Mouse (Mus musculus) layer of hippocampus, postnatal 14 days (tissue): Measurements from ENCODE around the gene Tmcc1. TPM values are rescaled to one million over a fixed set of nuclear protein-coding genes. Genes with fewer than 3 reads are reported as not detected.
"Not testable (repeated sequence)": the region's sequence is repeated elsewhere in the genome, so short reads cannot be mapped to it uniquely, and the experiment has no call there.

Experiments
- DNase-seq, 2 experiments: peaks; one replicate each; pipeline ENCODE4 v3.0.0; 2021 to 2022; ENCODE audit warnings: low spot score in 2 of 2, mixed read lengths in 1 of 2
- total RNA-seq, 2 experiments: library from RNA; stranded (reverse); gene quantifications; 2 replicates each; pipeline ENCODE4 v1.2.3; 2021

Tmcc1 gene
- total RNA-seq, 2 experiments from 2014 or later, result 69.8 to 78.5 TPM

DNA sequence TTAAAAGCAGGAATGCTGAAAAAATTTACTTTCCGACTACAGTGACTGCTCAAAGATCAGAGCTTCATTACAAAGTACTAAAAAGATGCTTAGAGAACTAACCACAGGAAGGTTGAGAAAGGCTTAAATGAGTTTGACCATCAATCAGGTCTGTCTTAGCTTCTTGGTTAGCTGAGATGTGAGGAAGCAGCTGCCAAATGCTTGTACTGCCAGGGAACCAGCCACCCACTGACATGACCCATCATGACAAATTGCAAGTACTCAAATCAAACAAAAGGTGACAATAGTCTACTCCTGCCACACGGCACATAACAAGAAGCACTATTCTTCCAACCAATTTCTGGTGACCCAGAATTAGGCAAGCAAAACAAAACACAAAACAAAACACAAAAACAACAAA lies 111.9 kb downstream of the Tmcc1 start:
- no peak for DNase-seq

DNA sequence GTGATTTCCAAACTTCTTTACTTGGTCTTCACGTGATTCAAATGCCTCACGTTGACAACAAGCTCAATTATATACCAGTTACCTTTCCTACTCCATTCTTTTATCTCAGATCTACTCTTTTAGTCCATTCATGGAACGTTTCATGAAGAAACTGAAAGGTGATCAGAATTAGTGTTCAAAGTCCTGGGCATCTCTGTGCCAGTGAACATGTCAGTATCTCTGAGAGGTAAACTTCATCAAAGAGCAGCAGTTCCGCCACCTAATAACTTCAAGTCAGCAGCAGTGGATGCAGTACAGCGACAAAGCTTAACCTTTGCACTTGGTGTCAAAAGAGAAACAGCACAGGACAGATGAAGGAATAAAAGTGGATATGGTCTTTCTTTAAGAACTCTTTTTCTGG lies 112.5 kb downstream of the Tmcc1 start:
- DNase-seq, result no peak

GRCm38 (mm10) chr6:116077608-116078007 lies 115.7 kb downstream of the Tmcc1 start:
- no peak for DNase-seq

GRCm38 (mm10) chr6:116074892-116075291 lies 118.4 kb downstream of the Tmcc1 start:
- no peak for DNase-seq

DNA sequence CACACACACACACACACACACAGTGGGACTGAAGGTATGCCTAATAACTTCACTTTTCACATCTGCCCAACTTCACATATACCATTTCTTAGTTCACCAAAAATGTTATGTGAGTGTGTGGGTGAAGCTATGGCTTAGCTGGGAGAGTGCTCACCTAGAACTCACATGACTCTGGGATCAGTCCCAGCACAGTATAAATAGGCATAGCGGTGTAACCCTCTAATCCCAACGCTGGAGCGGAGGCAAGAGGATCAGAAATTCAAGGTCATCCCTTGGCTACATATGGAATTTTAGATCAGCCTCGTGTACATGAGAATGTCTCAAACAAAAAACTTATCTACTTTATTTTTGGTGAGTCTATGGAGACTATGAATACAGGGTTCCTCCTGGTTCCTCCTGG lies 119.7 kb downstream of the Tmcc1 start:
- DNase-seq, result no peak

GRCm38 (mm10) chr6:116072746-116073261 lies 120.5 kb downstream of the Tmcc1 start:
- no peak for DNase-seq

GRCm38 (mm10) chr6:116072221-116072745 lies 121.0 kb downstream of the Tmcc1 start:
- DNase-seq, result no peak

DNA sequence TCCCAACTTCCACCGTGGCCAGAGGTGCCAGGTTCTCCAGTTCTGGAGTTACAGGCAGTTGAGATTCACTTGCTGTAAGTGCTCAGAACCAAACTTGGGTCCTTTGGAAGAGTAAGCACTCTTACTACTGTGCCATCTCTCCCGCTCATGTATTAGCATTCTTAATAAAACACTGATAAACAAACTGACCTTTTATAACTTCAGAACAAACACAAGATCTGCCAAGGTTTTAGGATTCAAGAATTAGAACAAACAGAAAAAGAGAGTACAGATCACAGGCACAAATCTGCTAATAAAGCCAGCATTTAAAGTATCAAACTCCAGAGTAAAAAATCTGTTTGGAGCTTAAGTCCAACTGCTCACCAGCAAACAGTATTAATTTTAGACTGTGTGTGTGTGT lies 121.5 kb downstream of the Tmcc1 start:
- DNase-seq, result no peak

DNA sequence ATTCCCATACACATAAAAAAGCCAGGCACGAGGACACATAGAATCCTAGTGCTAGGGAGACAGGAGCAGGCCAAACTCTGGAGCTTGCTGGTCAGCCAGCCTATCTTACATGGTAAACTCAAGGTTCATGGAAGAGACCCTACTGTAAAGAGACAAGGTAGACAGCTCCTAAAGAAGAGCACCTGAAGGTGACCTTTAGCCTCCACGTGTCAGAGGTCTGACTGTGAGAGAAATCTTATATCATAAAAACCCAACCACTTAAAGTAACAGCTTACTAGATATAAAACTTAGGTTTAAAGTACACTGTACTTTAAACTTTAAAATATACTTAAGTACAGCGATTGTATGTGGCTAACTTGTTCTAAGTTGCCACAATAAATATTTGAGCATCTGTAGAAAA lies 122.7 kb downstream of the Tmcc1 start:
- no peak for DNase-seq

- no peak for DNase-seq
Measured at GRCm38 (mm10) chr6:116063516-116063915, 129.8 kb downstream of the Tmcc1 start.

DNA sequence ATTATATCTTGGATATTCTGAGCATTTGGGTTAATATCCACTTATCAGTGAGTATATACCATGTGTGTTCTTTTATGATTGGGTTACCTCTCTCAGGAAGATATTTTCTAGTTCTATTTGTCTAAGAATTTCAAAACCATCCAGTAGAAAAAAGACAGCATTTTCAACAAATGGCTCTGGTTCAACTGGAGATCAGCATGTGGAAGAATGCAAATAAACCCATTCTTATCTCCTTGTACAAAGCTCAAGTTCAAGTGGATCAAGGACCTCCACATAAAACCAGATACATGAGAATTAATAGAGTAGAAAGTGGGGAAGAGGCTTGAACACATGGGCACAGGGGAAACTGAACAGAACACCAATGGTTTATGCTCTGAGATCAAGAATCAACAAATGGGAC lies 133.7 kb downstream of the Tmcc1 start:
- DNase-seq, result not testable (repeated sequence)

DNA sequence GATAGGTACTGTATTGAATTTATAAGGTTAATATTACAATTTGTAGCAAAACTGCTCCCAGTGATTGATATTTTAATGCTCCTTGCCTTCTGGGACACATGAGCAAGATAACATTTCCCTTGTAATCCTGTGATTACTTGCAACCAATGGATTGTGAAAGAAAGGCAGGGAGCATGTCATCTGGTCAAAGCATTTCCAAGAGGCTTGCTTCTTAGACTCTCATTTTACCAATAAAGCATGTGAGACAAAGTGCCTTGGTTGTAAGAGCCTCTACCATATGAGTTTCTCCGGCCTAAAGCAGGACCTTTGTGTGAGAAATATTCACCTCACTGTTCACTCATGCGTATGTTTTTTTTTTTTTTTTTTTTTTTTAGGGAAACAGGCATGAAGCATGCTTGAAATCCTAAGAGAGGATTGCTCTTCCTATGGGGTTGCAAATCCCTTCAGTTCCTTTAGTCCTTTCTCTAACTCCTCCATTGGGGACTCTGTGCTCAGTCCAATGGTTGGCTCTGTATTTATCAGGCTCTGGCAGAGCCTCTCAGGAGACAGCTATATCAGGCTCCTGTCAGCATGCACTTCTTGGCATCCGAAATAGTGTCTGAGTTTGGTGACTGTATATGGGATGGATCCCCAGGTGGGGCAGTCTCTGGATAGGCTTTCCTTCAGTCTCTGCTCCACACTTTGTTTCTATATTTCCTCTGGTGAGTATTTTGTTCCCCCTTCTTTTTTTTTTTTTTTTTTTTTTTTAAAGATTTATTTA lies 134.6 kb downstream of the Tmcc1 start:
- DNase-seq, result no peak

DNA sequence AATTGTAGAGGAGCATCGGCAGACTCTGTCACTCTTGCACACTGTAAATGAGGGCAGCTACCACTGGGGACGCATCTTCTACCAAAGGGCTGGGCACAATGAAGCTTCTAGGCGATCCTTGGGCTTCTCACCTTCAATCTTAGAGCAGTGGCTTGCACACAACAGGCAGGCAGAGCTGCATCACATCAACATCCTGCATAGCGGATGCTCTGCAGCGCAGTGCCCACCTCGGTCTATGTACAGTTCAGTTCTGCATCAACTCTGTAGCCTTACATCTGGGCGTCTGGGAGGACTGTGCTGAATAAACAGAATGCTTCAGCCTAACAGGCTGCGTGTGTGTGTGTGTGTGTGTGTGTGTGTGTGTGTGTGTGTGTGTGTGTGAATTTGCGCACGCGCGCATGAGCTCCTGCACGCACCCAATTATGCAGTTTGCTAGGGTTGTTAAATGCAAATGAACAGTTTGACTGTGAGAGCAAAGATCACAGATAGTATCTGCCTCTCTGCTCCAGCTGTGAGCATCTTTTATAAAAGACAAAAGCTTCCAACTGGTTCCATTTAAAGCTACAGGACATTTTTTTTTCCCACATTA lies 136.5 kb downstream of the Tmcc1 start:
- DNase-seq, result peak; percentile 62 to 71

GRCm38 (mm10) chr6:116055766-116056165 lies 137.5 kb downstream of the Tmcc1 start:
- DNase-seq, result no peak

- peak; percentile 52 to 83 for DNase-seq
Measured at GRCm38 (mm10) chr6:116055001-116055471, 138.2 kb downstream of the Tmcc1 start.

DNA sequence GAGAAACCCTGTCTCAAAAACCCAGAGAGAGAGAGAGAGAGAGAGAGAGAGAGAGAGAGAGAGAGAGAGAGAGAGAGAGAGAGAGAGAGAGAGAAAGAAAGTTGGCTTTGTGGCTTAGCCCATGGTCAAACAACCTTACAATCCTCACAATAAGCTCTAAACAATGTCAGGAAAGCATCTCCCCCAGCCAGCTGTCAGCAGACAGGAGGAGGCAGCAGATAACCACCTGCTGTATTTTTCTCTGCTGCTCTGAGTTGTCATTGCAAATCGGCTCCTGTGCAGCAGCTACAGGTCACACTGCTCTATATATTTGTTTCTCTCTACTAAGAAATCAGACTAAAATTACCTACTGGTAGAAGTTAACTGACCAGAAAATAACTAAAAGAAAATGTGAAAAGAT lies 145.4 kb downstream of the Tmcc1 start:
- no peak for DNase-seq

GRCm38 (mm10) chr6:116047366-116047765 lies 145.9 kb downstream of the Tmcc1 start:
- DNase-seq, result no peak

- DNase-seq, result no peak
Measured at GRCm38 (mm10) chr6:116044039-116044438, 149.2 kb downstream of the Tmcc1 start.

- no peak for DNase-seq
Measured at GRCm38 (mm10) chr6:116038222-116038621, 155.1 kb downstream of the Tmcc1 start.

- no peak for DNase-seq
Measured at GRCm38 (mm10) chr6:116037281-116037831, 155.9 kb downstream of the Tmcc1 start.

GRCm38 (mm10) chr6:116036555-116036954 lies 156.7 kb downstream of the Tmcc1 start:
- no peak for DNase-seq

DNA sequence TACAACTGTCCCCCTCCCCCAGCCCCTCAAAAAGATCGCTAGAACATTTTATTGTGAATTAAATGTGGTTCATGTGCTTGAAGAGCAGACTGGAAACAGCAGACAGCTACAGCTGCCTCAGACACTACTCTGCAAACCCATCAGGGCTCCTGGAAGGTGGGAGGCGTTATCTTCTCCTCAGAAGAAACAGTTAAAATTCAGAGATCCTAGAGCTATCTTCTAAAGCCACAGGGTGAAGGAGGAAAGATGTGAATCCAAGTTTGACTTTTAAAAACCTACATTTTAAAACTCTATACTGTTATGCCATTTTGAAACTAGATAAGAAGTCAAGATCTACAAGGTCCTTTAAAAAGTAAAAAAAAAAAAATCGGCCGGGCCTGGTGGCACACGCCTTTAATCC lies 162.2 kb downstream of the Tmcc1 start:
- DNase-seq, result no peak
